Mouse (Mus musculus): ENCODE measurements around the gene Ctsf. TPM values are rescaled to one million over a fixed set of nuclear protein-coding genes. Genes with fewer than 3 reads are reported as not detected.

Gene Ctsf
- polyA plus RNA-seq, 1 experiment from 2014 or later, result 15.6 TPM

GRCm38 (mm10) chr19:4833977-4834376 lies 21.0 kb upstream of the Ctsf start:
- ATAC-seq, result no peak
- Histone ChIP-seq H3K9ac (ENCODE audit: low read depth, low read length) (no peak overlapping the region), H3K4me1 (replicated peaks; ENCODE audit: control insufficient read depth, insufficient read depth, low read length) (0 out of 2 replicates have a peak, but pooled peaks cover 7% of the 10 kb centered on the region), H3K27ac (ENCODE audit: low read depth, low read length) (no peak overlapping the region), H3K4me3 (ENCODE audit: low read depth, low read length) (no peak overlapping the region), H3K36me3 (ENCODE audit: control insufficient read depth, insufficient read depth) (peaks cover 13% of the 10 kb centered on the region; the same call in 1 of the 2 replicates), H3K27me3 (replicated peaks; ENCODE audit: control insufficient read depth, insufficient read depth, low read length) (no peaks in the 10 kb centered on the region), H3K9me3 (ENCODE audit: control insufficient read depth) (no peaks in the 10 kb centered on the region), H3K4me2 (replicated peaks; ENCODE audit: low read depth) (no peak overlapping the region)
- no peak for TF ChIP-seq CTCF (IDR thresholded peaks at IDR 0.05; ENCODE audit: low read depth)
- WGBS, result 84% methylated on average over 8 of the region's 8 CpGs

- peak overlapping the region; percentile 70; the same call in 1 of the 2 replicates for H3K27ac ChIP-seq (ENCODE audit: low read depth, low read length)
Observed at GRCm38 (mm10) chr19:4836096-4836495, 18.8 kb upstream of the Ctsf start.

GRCm38 (mm10) chr19:4837049-4837448 lies 17.9 kb upstream of the Ctsf start:
- H3K4me3 ChIP-seq (ENCODE audit: low read depth, low read length), result no peak overlapping the region
- no peaks in the 10 kb centered on the region for H3K9me3 ChIP-seq (ENCODE audit: control insufficient read depth)
- no peak overlapping the region for H3K27ac ChIP-seq (ENCODE audit: low read depth, low read length)
- H3K36me3 ChIP-seq (ENCODE audit: control insufficient read depth, insufficient read depth), result peaks cover 13% of the 10 kb centered on the region; the same call in 1 of the 2 replicates
- H3K4me1 ChIP-seq (replicated peaks; ENCODE audit: control insufficient read depth, insufficient read depth, low read length), result peaks cover 7% of the 10 kb centered on the region; the same call in 1 of the 2 replicates
- H3K4me2 ChIP-seq (replicated peaks; ENCODE audit: low read depth), result no peak overlapping the region
- H3K9ac ChIP-seq (ENCODE audit: low read depth, low read length), result no peak overlapping the region
- WGBS, result 93% methylated on average over 6 of the region's 6 CpGs
- no peak for TF ChIP-seq CTCF (IDR thresholded peaks at IDR 0.05; ENCODE audit: low read depth)
- no peak for ATAC-seq
- peaks cover 11% of the 10 kb centered on the region; the same call in 1 of the 2 replicates for H3K27me3 ChIP-seq (replicated peaks; ENCODE audit: control insufficient read depth, insufficient read depth, low read length)

More at GRCm38 (mm10) chr19:4836096-4836495, 18.8 kb upstream of the Ctsf start:
- TF ChIP-seq CTCF (IDR thresholded peaks at IDR 0.05; ENCODE audit: low read depth), result no peak
- H3K36me3 ChIP-seq (ENCODE audit: control insufficient read depth, insufficient read depth), result peaks cover 13% of the 10 kb centered on the region; the same call in 1 of the 2 replicates
- H3K4me3 ChIP-seq (ENCODE audit: low read depth, low read length), result no peak overlapping the region
- H3K9me3 ChIP-seq (ENCODE audit: control insufficient read depth), result no peaks in the 10 kb centered on the region
- peaks cover 7% of the 10 kb centered on the region; the same call in 1 of the 2 replicates for H3K4me1 ChIP-seq (replicated peaks; ENCODE audit: control insufficient read depth, insufficient read depth, low read length)
- H3K9ac ChIP-seq (ENCODE audit: low read depth, low read length), result no peak overlapping the region
- WGBS, result 43% methylated on average over 2 of the region's 2 CpGs
- peaks cover 6% of the 10 kb centered on the region; the same call in 1 of the 2 replicates for H3K27me3 ChIP-seq (replicated peaks; ENCODE audit: control insufficient read depth, insufficient read depth, low read length)
- H3K4me2 ChIP-seq (replicated peaks; ENCODE audit: low read depth), result no peak overlapping the region
- no peak for ATAC-seq

GRCm38 (mm10) chr19:4838526-4839140 lies 16.3 kb upstream of the Ctsf start:
- peak overlapping the region; percentile 71 for H3K9ac ChIP-seq (ENCODE audit: low read depth, low read length)
- no peak for TF ChIP-seq CTCF (IDR thresholded peaks at IDR 0.05; ENCODE audit: low read depth)
- peaks cover 16% of the 10 kb centered on the region; the same call in 1 of the 2 replicates for H3K27me3 ChIP-seq (replicated peaks; ENCODE audit: control insufficient read depth, insufficient read depth, low read length)
- H3K36me3 ChIP-seq (ENCODE audit: control insufficient read depth, insufficient read depth), result peaks cover 3% of the 10 kb centered on the region; the same call in 1 of the 2 replicates
- ATAC-seq, result peak; percentile 3; the same call in 1 of the 2 replicates
- H3K4me3 ChIP-seq (ENCODE audit: low read depth, low read length), result peak overlapping the region; percentile 47
- no peaks in the 10 kb centered on the region for H3K9me3 ChIP-seq (ENCODE audit: control insufficient read depth)
- 27% methylated on average over 10 of the region's 10 CpGs for WGBS
- H3K4me1 ChIP-seq (replicated peaks; ENCODE audit: control insufficient read depth, insufficient read depth, low read length), result peaks cover 7% of the 10 kb centered on the region; the same call in 1 of the 2 replicates
- H3K27ac ChIP-seq (ENCODE audit: low read depth, low read length), result no peak overlapping the region
- H3K4me2 ChIP-seq (replicated peaks; ENCODE audit: low read depth), result peak overlapping the region; percentile 91

GRCm38 (mm10) chr19:4839149-4839548 lies 15.8 kb upstream of the Ctsf start, which contains the start of the genes Ccs and Ccdc87:
Ccs (minus strand) TSS chr19:4839332.
Ccdc87 (plus strand) TSS chr19:4839366.
- H3K4me2 ChIP-seq (replicated peaks; ENCODE audit: low read depth), result peak within 1 kb of the TSS; percentile 91
- TF ChIP-seq CTCF (IDR thresholded peaks at IDR 0.05; ENCODE audit: low read depth), result no peak
- peak within 1 kb of the TSS; percentile 47 for H3K4me3 ChIP-seq (ENCODE audit: low read depth, low read length)
- peak; percentile 96 for ATAC-seq
- H3K27me3 ChIP-seq (replicated peaks; ENCODE audit: control insufficient read depth, insufficient read depth, low read length), result peaks cover 16% of the 10 kb centered on the region; the same call in 1 of the 2 replicates
- peaks cover 7% of the 10 kb centered on the region; the same call in 1 of the 2 replicates for H3K4me1 ChIP-seq (replicated peaks; ENCODE audit: control insufficient read depth, insufficient read depth, low read length)
- WGBS, result under 1% methylated on average over 25 of the region's 25 CpGs
- H3K9me3 ChIP-seq (ENCODE audit: control insufficient read depth), result no peaks in the 10 kb centered on the region
- no peak within 1 kb of the TSS for H3K27ac ChIP-seq (ENCODE audit: low read depth, low read length)
- H3K36me3 ChIP-seq (ENCODE audit: control insufficient read depth, insufficient read depth), result peaks cover 3% of the 10 kb centered on the region; the same call in 1 of the 2 replicates
- peak within 1 kb of the TSS; percentile 71 for H3K9ac ChIP-seq (ENCODE audit: low read depth, low read length)

GRCm38 (mm10) chr19:4840848-4841247 lies 14.1 kb upstream of the Ctsf start:
- no peak for TF ChIP-seq CTCF (IDR thresholded peaks at IDR 0.05; ENCODE audit: low read depth)
- Histone ChIP-seq H3K4me3 (ENCODE audit: low read depth, low read length) (no peak overlapping the region), H3K27me3 (replicated peaks; ENCODE audit: control insufficient read depth, insufficient read depth, low read length) (peaks cover 16% of the 10 kb centered on the region; the same call in 1 of the 2 replicates), H3K9me3 (ENCODE audit: control insufficient read depth) (no peaks in the 10 kb centered on the region), H3K27ac (ENCODE audit: low read depth, low read length) (no peak overlapping the region), H3K9ac (ENCODE audit: low read depth, low read length) (no peak overlapping the region), H3K4me1 (replicated peaks; ENCODE audit: control insufficient read depth, insufficient read depth, low read length) (peaks cover 7% of the 10 kb centered on the region; the same call in 1 of the 2 replicates), H3K36me3 (ENCODE audit: control insufficient read depth, insufficient read depth) (peaks cover 3% of the 10 kb centered on the region; the same call in 1 of the 2 replicates), H3K4me2 (replicated peaks; ENCODE audit: low read depth) (no peak overlapping the region)
- WGBS, result 75% methylated on average over 9 of the region's 9 CpGs
- ATAC-seq, result no peak

Measured in intestine, postnatal 0 days (tissue).